Mouse (Mus musculus) adrenal gland, postnatal 14 days (tissue): ENCODE measurements at regions not wholly inside any gene's neighbourhood (a gene's known extent, or its start where the extent isn't known, plus 50 kb on each side); places are given as distances from the start of the nearest gene placed in this dataset.

Experiments used
- DNase-seq: peaks from one replicate; pipeline ENCODE4 v3.0.0; 2021; ENCODE audit warnings: mixed read lengths

- no peak for DNase-seq
Observed at GRCm38 (mm10) chr15:64618471-64618870, 199.0 kb upstream of the Gm21798 start.

DNA sequence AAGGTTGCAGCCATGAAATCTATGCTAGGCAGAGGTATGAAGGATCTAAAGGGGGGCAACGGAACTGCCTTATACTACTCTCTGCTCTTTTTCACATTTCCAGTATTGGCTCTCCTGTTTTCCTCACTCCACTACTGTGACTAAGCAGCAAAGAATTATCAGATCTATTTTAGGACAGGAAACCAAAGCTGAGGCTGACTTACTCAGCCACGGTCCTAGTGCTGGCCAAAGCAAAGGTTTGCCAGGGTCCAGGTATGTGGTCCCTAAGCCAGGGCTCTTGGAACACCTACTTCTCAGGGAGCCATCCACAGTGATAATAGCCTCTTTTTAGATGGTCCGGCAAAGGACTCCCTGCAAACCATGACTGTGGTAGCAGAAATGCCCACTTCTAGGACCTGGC, 195.6 kb upstream of the Gm21798 start:
- DNase-seq = no peak

GRCm38 (mm10) chr15:64622591-64622990, 194.9 kb upstream of the Gm21798 start:
- DNase-seq = peak; percentile 7

GRCm38 (mm10) chr15:64626359-64626758, 191.1 kb upstream of the Gm21798 start:
- peak; percentile 36 for DNase-seq

DNA sequence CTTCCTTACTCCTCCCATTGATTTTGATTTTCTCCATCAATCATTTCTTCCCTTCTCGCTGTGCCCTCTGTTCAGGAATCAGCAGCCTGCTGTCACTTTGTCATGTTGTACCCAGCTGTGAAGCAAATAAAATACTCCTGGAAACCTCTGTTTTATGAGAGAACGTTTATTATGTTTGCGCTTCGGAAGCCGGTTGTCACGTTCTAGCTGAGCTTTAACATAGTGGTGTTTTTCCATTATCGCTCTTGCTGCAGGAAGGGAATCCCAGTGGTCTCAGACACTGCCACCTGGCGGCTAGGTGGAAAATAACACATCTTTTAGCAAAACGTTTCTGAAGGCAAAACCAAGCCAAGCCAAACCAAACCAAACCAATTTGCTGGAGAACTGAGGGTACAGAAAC, 190.2 kb upstream of the Gm21798 start:
- peak; percentile 79 for DNase-seq
